11 mouse cellular contexts compared by ENCODE assay signal in genomic region chr13:35119782-35120181, GRCm38 (mm10).
DNase-seq lines count a peak whose midpoint lies in the region; ATAC-seq and TF ChIP-seq lines count a peak whose summit lies in the region.
"Had no signal": no experiment of that assay in that cellular context is flagged by ENCODE, and none has a peak within 500 bp of the region (broad histone marks: within the 10 kb centered on the region; RNA-seq: fewer than 3 reads in every experiment).

No protein-coding gene starts in this region.

- H3K27ac ChIP-seq in gastrocnemius, adult 2 months: no peak overlapping the region
- H3K27ac ChIP-seq in liver, postnatal 0 days (ENCODE audit: low read depth): no peak overlapping the region
- H3K27ac ChIP-seq in liver, embryonic 12.5 days: no peak overlapping the region

- no peak overlapping the region for H3K4me3 ChIP-seq in gastrocnemius, adult 2 months
- no peak overlapping the region for H3K4me3 ChIP-seq in liver, postnatal 0 days (ENCODE audit: low read depth, low read length)
- H3K4me3 ChIP-seq in liver, embryonic 12.5 days: no peak overlapping the region
- no peak overlapping the region for H3K4me3 ChIP-seq in G1E (ENCODE audit: low read depth, low read length)

- no peaks in the 10 kb centered on the region for H3K27me3 ChIP-seq in liver, postnatal 0 days (ENCODE audit: insufficient read depth, low read length)
- no peaks in the 10 kb centered on the region for H3K27me3 ChIP-seq in liver, embryonic 12.5 days (replicated peaks)
- H3K27me3 ChIP-seq in G1E (ENCODE audit: insufficient read depth, low read length): 0 out of 2 replicates have a peak, but pooled peaks cover 2% of the 10 kb centered on the region

- H3K36me3 ChIP-seq in liver, postnatal 0 days (replicated peaks; ENCODE audit: insufficient read depth, low read length): no peaks in the 10 kb centered on the region
- H3K36me3 ChIP-seq in liver, embryonic 12.5 days: no peaks in the 10 kb centered on the region
- H3K36me3 ChIP-seq in G1E (replicated peaks): no peaks in the 10 kb centered on the region

- no peaks in the 10 kb centered on the region for H3K9me3 ChIP-seq in liver, postnatal 0 days (ENCODE audit: low read length)
- no peaks in the 10 kb centered on the region for H3K9me3 ChIP-seq in liver, embryonic 12.5 days (replicated peaks)
- no peaks in the 10 kb centered on the region for H3K9me3 ChIP-seq in G1E (replicated peaks)

- intact Hi-C loops in gastrocnemius, adult 2 months (cut with DNase I): no loop called here

- H3K4me2 ChIP-seq in liver, postnatal 0 days (ENCODE audit: low read depth, low read length): no peak overlapping the region
- H3K4me2 ChIP-seq in liver, embryonic 12.5 days: no peak overlapping the region

- WGBS in liver, postnatal 0 days (ENCODE audit: insufficient replicate concordance): 21% methylated on average over 1 of the region's 1 CpGs
- WGBS in liver, embryonic 12.5 days (ENCODE audit: insufficient replicate concordance): 25% methylated on average over 1 of the region's 1 CpGs

- no peak for DNase-seq in gastrocnemius, adult 2 months
- DNase-seq in gastrocnemius, postnatal 10 days: no peak
- DNase-seq in liver, postnatal 0 days: no peak
- DNase-seq in G1E (ENCODE audit: low spot score): peak; percentile 1
- no peak for DNase-seq in MN1 (ENCODE audit: low spot score)
- DNase-seq in urinary bladder, postnatal 14 days (ENCODE audit: low spot score): no peak
- DNase-seq: cerebellum, postnatal 25 days; heart, postnatal 4 days had no signal

- no peak for TF ChIP-seq EP300 in liver, postnatal 0 days (IDR thresholded peaks at IDR 0.05; ENCODE audit: low read depth)

- TF ChIP-seq CTCF in gastrocnemius, adult 2 months (IDR thresholded peaks at IDR 0.05): peak; percentile 64
- peak; percentile 66 for TF ChIP-seq CTCF in liver, postnatal 0 days (IDR thresholded peaks at IDR 0.05; ENCODE audit: low read depth)
- 0 out of 2 replicates have a peak, but pooled peaks have one; percentile 2 for TF ChIP-seq CTCF in G1E (IDR thresholded peaks at IDR 0.05; ENCODE audit: low read depth, low read length)

- no peak for ATAC-seq in liver, postnatal 0 days
- ATAC-seq in liver, embryonic 12.5 days: no peak
- no peak for ATAC-seq in G1E (ENCODE audit: extremely low read depth, insufficient number of reproducible peaks, low FRiP score, poor library complexity, severe bottlenecking)
- ATAC-seq in megakaryocyte, adult 5-6 weeks (ENCODE audit: poor library complexity, severe bottlenecking): 0 out of 2 replicates have a peak, but pooled peaks have one; percentile 35
- ATAC-seq: forebrain, embryonic 16.5 days had no signal

- no peak overlapping the region for H3K9ac ChIP-seq in liver, postnatal 0 days (replicated peaks)
- no peak overlapping the region for H3K9ac ChIP-seq in liver, embryonic 12.5 days

- H3K4me1 ChIP-seq in liver, postnatal 0 days (ENCODE audit: insufficient read depth): no peaks in the 10 kb centered on the region
- no peaks in the 10 kb centered on the region for H3K4me1 ChIP-seq in liver, embryonic 12.5 days
- H3K4me1 ChIP-seq in G1E (ENCODE audit: insufficient read depth, low read depth, low read length): no peaks in the 10 kb centered on the region

Comparison
In these comparisons a context has a peak if more than half of its experiments do, and no peak if none do; other contexts are left out.
1. CTCF ChIP-seq: peak in every context shown above with its lines; median percentile 66 in liver, postnatal 0 days; 64 in gastrocnemius, adult 2 months; 2 in G1E.